Comparison of ENCODE assay signal across 8 mouse cellular contexts in the genomic region with DNA sequence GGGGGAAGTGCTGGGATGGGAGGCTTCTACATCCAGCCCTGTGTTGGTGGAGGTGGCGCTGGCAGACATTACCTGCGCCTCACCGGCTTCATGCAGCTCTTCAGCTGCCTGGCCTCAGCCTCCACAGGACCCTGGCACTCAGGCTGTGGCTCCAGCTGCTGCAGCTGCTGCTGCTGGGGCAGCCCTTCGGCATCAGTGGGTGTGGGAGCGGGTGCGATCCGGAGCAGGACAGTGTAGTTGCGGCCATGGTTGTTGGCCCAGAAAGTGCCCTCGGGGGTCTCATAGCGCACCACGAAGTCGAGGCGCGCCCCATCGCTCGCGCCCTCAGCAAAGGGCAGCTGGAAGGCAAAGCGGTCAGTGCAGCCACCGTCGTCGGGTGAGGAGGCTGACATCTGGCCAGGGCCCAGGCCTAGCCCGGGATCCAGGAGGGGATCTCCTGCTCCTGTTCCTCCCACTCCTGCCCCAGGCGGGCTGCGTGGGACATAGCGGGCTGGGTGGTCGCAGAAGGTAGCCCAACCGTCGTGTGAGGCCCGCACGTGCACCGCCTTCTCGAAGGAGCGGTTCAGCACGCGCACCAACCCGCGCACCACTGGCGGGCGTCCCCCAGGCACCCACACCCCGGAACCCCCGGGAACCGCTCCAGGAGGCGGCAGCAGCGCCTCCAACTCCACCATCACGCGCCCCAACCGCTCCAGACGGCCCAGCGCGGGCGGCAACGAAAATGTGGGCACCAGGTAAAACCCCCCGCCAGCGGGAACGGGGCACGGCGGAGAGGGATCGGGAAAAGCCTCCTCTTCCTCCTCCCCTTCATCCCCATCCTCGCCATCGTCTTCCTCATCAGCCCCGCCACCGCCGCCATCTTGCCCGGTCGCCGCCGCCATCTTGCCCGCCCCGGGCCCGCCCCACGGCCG. TPM values are rescaled to one million over a fixed set of nuclear protein-coding genes. Genes with fewer than 3 reads are reported as not detected.
DNase-seq lines count a peak whose midpoint lies in the region; ATAC-seq and TF ChIP-seq lines count a peak whose summit lies in the region.

A gene (plus strand): TSS at position 469 of the 911 bp plus-strand sequence.

- H3K9ac ChIP-seq in forebrain, embryonic 15.5 days (replicated peaks) = peak within 1 kb of the TSS; percentile 67
- H3K9ac ChIP-seq in hindbrain, embryonic 11.5 days (ENCODE audit: low read depth, low read length) = peak within 1 kb of the TSS; percentile 72
- peak within 1 kb of the TSS; percentile 68 for H3K9ac ChIP-seq in midbrain, embryonic 14.5 days (replicated peaks; ENCODE audit: low read length)

- H3K4me2 ChIP-seq in forebrain, embryonic 15.5 days (replicated peaks) = peak within 1 kb of the TSS; percentile 54
- peak within 1 kb of the TSS; percentile 56 for H3K4me2 ChIP-seq in hindbrain, embryonic 11.5 days (replicated peaks; ENCODE audit: low read depth, low read length)
- H3K4me2 ChIP-seq in midbrain, embryonic 14.5 days (ENCODE audit: low read length) = peak within 1 kb of the TSS; percentile 58

- no peaks in the 10 kb centered on the region for H3K9me3 ChIP-seq in forebrain, embryonic 15.5 days
- no peaks in the 10 kb centered on the region for H3K9me3 ChIP-seq in hindbrain, embryonic 11.5 days (ENCODE audit: control insufficient read depth, low read length)
- no peaks in the 10 kb centered on the region for H3K9me3 ChIP-seq in midbrain, embryonic 14.5 days (ENCODE audit: control insufficient read depth, low read length)

- intact Hi-C loops in left cerebral cortex, postnatal 36 days (cut with DNase I) = loop anchor here (5.0 kb wide), 1 partner anchor 69 kb away; no protein-coding TSS in a partner anchor

- peak within 1 kb of the TSS; percentile 93 for H3K27ac ChIP-seq in layer of hippocampus, adult 2 months
- peak within 1 kb of the TSS; percentile 93 for H3K27ac ChIP-seq in forebrain, embryonic 15.5 days (replicated peaks)
- peak within 1 kb of the TSS; percentile 71 for H3K27ac ChIP-seq in hindbrain, embryonic 11.5 days (ENCODE audit: low read depth, low read length)
- H3K27ac ChIP-seq in midbrain, embryonic 14.5 days (replicated peaks; ENCODE audit: low read depth, low read length) = peak within 1 kb of the TSS; percentile 89

- no peaks in the 10 kb centered on the region for H3K27me3 ChIP-seq in forebrain, embryonic 15.5 days
- H3K27me3 ChIP-seq in hindbrain, embryonic 11.5 days (ENCODE audit: control insufficient read depth, insufficient read depth, low read length) = no peaks in the 10 kb centered on the region
- H3K27me3 ChIP-seq in midbrain, embryonic 14.5 days (ENCODE audit: control insufficient read depth, insufficient read depth, low read length) = no peaks in the 10 kb centered on the region
- no peaks in the 10 kb centered on the region for H3K27me3 ChIP-seq in splenic B cell, adult 2 months (ENCODE audit: control insufficient read depth, insufficient read depth, low read length, poor library complexity, severe bottlenecking)

- WGBS in forebrain, embryonic 15.5 days = 36% methylated on average over 62 of the region's 72 CpGs
- 33% methylated on average over 39 of the region's 72 CpGs for WGBS in hindbrain, embryonic 11.5 days
- WGBS in midbrain, embryonic 14.5 days = 37% methylated on average over 68 of the region's 72 CpGs

- H3K36me3 ChIP-seq in forebrain, embryonic 15.5 days = no peaks in the 10 kb centered on the region
- H3K36me3 ChIP-seq in hindbrain, embryonic 11.5 days (ENCODE audit: control insufficient read depth, insufficient read depth, low read length) = no peaks in the 10 kb centered on the region
- no peaks in the 10 kb centered on the region for H3K36me3 ChIP-seq in midbrain, embryonic 14.5 days (ENCODE audit: control insufficient read depth, insufficient read depth, low read length)
- H3K36me3 ChIP-seq in splenic B cell, adult 2 months (ENCODE audit: control insufficient read depth, insufficient read depth, low read length, poor library complexity, severe bottlenecking) = no peaks in the 10 kb centered on the region

- peak; percentile 32 to 44 for DNase-seq in layer of hippocampus, adult 2 months (ENCODE audit: low spot score in 2 of 2)
- no peak for DNase-seq in layer of hippocampus, adult 9-10 months (ENCODE audit: low spot score)
- peak; percentile 12 to 19 for DNase-seq in adrenal gland, postnatal 4 days (ENCODE audit: low spot score in 2 of 2)
- peak; percentile 30 for DNase-seq in hindbrain, embryonic 11.5 days (ENCODE audit: low spot score)
- DNase-seq in left cerebral cortex, postnatal 36 days (ENCODE audit: low spot score in 2 of 2) = peak; percentile 54 to 59
- peak; percentile 25 for DNase-seq in midbrain, embryonic 14.5 days
- DNase-seq in splenic B cell, adult 2 months (ENCODE audit: low read depth, low spot score) = peak; percentile 26

- no peak for TF ChIP-seq CTCF in layer of hippocampus, adult 2 months (conservative IDR thresholded peaks at IDR 0.05)

- ATAC-seq in forebrain, embryonic 15.5 days (replicated peaks) = peak; percentile 6
- peak; percentile 22 for ATAC-seq in hindbrain, embryonic 11.5 days (ENCODE audit: low FRiP score)
- peak; percentile 75 for ATAC-seq in midbrain, embryonic 14.5 days (ENCODE audit: low FRiP score, low TSS enrichment)

- peak within 1 kb of the TSS; percentile 63 for H3K4me3 ChIP-seq in layer of hippocampus, adult 2 months
- peak within 1 kb of the TSS; percentile 57 for H3K4me3 ChIP-seq in forebrain, embryonic 15.5 days
- peak within 1 kb of the TSS; percentile 54 for H3K4me3 ChIP-seq in hindbrain, embryonic 11.5 days (ENCODE audit: low read depth, low read length)
- H3K4me3 ChIP-seq in midbrain, embryonic 14.5 days (replicated peaks; ENCODE audit: low read depth, low read length) = peak within 1 kb of the TSS; percentile 52

- H3K4me1 ChIP-seq in forebrain, embryonic 15.5 days = peaks cover 18% of the 10 kb centered on the region
- H3K4me1 ChIP-seq in hindbrain, embryonic 11.5 days (replicated peaks; ENCODE audit: control insufficient read depth, insufficient read depth, low read length) = no peaks in the 10 kb centered on the region
- H3K4me1 ChIP-seq in midbrain, embryonic 14.5 days (ENCODE audit: control insufficient read depth, insufficient read depth, low read length) = peaks cover 14% of the 10 kb centered on the region; the same call in 1 of the 2 replicates

RNA-seq across cellular contexts. Expression of the gene that starts here (rescaled TPM):
- total RNA-seq in layer of hippocampus, adult 2 months (2021) = under 1 TPM in 1 of 2 experiments, not detected in 1; 0.10 TPM
- total RNA-seq in adrenal gland, postnatal 4 days (2021) = under 1 TPM; 0.20 to 0.40 TPM
- 0.05 and 0.10 TPM in 2 replicates for polyA plus RNA-seq in forebrain, embryonic 15.5 days (2015; fragmentation: Nextera tagmentation; extraction: Ambion mirVana)
- 0.10 TPM in 1 of 2 replicates, not detected in the other for polyA plus RNA-seq in hindbrain, embryonic 11.5 days (2014; fragmentation: Nextera tagmentation; extraction: Ambion mirVana)
- total RNA-seq in left cerebral cortex, postnatal 36 days (2021) = not detected
- 0.58 TPM in 1 of 2 replicates, not detected in the other for polyA plus RNA-seq in midbrain, embryonic 14.5 days (2014; fragmentation: Nextera tagmentation; extraction: Ambion mirVana)

Comparison
In these comparisons a context has a peak if more than half of its experiments do, and no peak if none do; other contexts are left out.
1. Peak in DNase-seq, H3K4me3 ChIP-seq and H3K27ac ChIP-seq in layer of hippocampus, adult 2 months; RNA of the gene not detected or under 1 TPM.
2. Peak in DNase-seq in adrenal gland, postnatal 4 days; RNA of the gene not detected or under 1 TPM.
3. Peak in ATAC-seq, H3K4me3 ChIP-seq, H3K27ac ChIP-seq, H3K9ac ChIP-seq and H3K4me2 ChIP-seq in forebrain, embryonic 15.5 days; RNA of the gene not detected or under 1 TPM.
4. Peak in DNase-seq, ATAC-seq, H3K4me3 ChIP-seq, H3K27ac ChIP-seq, H3K9ac ChIP-seq and H3K4me2 ChIP-seq in hindbrain, embryonic 11.5 days; RNA of the gene not detected or under 1 TPM.
5. Peak in DNase-seq in left cerebral cortex, postnatal 36 days; RNA of the gene not detected or under 1 TPM.
6. Peak in DNase-seq, ATAC-seq, H3K4me3 ChIP-seq, H3K27ac ChIP-seq, H3K9ac ChIP-seq and H3K4me2 ChIP-seq in midbrain, embryonic 14.5 days; RNA of the gene not detected or under 1 TPM.
7. ATAC-seq: peak in every context shown above with its lines; median percentile 75 in midbrain, embryonic 14.5 days; 22 in hindbrain, embryonic 11.5 days; 6 in forebrain, embryonic 15.5 days.